Mouse (Mus musculus): Measurements from ENCODE around the gene Prkcg.

Gene Prkcg

DNA sequence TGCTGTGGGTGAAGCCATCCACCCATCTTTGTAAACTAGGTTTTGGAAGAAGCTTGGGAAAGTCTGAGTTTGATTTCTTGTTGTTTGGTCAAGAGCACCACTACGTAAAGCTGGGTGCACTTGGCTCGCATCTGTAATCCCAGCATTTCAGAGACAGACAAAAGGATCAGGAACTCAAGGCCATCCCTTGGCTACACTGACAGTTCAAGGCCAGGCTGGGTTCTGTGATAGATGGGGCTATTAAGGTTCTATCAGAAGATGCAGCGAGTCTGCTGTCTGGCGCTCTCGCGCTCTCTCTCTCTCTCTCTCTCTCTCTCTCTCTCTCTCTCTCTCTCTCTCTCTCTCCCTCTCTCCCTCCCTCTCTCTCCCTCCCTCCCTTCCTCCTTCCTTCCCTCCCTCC is 65.9 kb downstream of the Prkcg start:
- intact Hi-C loops (cut with DNase I) = no loop called here

- intact Hi-C loops (cut with DNase I) = no loop called here
Observed at GRCm38 (mm10) chr7:3360678-3361077, 71.7 kb downstream of the Prkcg start.

GRCm38 (mm10) chr7:3365547-3366279 is 76.7 kb downstream of the Prkcg start:
- intact Hi-C loops (cut with DNase I) = no loop called here

- intact Hi-C loops (cut with DNase I) = no loop called here
Observed at GRCm38 (mm10) chr7:3366705-3367516, 77.9 kb downstream of the Prkcg start.

- intact Hi-C loops (cut with DNase I) = no loop called here
Observed at GRCm38 (mm10) chr7:3367569-3367968, 78.6 kb downstream of the Prkcg start.

- intact Hi-C loops (cut with DNase I) = no loop called here
Observed at GRCm38 (mm10) chr7:3368311-3368710, 79.3 kb downstream of the Prkcg start.

GRCm38 (mm10) chr7:3369189-3369588 is 80.2 kb downstream of the Prkcg start:
- intact Hi-C loops (cut with DNase I) = no loop called here

DNA sequence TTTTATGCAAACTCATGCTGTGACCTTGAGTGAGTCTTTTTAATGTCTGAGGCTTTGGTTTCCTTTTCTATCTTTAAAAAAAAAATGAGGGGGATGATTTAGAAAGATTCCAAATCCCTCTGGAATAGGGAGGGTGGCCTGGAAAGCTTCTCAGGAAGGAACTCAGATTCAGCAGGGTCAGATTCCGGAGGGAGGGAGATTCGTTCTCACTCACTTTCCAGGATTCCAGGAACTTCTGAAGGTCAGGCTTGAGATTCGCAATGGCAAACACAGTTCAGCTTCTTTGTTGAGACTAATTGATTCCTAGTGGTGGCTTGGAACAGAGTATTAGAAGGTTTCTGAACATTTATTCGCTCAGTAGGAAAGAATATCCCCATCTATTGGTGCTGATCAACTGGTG is 81.4 kb downstream of the Prkcg start:
- intact Hi-C loops (cut with DNase I) = loop anchor here (5.0 kb wide), 1 partner anchor 38 kb away; the partner anchor contains the start of gene Cacng7

DNA sequence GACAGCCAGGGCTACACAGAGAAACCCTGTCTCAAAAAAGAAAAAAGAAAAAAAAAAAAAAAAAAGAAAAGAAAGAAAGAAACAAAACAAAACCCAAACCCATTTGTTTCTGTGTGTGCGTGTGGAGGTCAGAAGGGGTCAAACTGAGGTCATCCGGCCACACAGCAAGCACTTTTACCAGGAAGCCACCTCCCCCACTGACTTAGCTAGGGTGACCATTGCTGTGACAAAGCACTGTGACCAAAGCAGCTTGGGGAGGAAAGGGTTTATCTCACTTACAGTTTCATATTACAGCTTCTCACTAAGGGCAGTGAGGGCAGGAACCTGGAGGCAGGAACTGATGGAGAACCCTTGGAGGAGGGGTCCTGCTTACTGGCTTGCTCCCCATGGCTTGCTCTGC is 83.4 kb downstream of the Prkcg start:
- intact Hi-C loops (cut with DNase I) = loop anchor here (5.0 kb wide), 1 partner anchor 40 kb away; the partner anchor contains the start of gene Cacng7

DNA sequence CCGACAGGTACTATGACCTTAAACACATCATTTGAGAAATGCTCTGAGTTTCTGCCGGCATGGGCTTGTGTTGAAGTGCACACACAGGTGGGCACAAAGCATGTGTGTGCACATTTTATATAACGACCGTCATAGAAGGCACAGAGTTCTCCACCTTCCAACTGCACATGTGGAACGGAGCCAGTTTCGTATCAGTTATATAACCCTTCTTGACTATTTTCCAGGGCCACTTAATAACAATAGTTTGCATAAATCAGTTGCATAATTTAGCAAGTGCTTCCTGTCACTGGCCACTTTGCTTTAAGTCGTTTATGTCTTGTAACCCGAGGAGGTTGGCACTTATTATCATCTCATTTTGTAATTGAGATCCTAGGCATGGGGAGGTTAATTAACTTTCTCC is 84.8 kb downstream of the Prkcg start:
- intact Hi-C loops (cut with DNase I) = loop anchor here (5.0 kb wide), 1 partner anchor 41 kb away; the partner anchor contains the start of gene Cacng7

GRCm38 (mm10) chr7:3376831-3377230 is 87.9 kb downstream of the Prkcg start:
- intact Hi-C loops (cut with DNase I) = loop anchor here (5.0 kb wide), 1 partner anchor 160 kb away; no protein-coding TSS in a partner anchor
